ENCODE assay signal across 10 mouse cellular contexts in the genomic region with DNA sequence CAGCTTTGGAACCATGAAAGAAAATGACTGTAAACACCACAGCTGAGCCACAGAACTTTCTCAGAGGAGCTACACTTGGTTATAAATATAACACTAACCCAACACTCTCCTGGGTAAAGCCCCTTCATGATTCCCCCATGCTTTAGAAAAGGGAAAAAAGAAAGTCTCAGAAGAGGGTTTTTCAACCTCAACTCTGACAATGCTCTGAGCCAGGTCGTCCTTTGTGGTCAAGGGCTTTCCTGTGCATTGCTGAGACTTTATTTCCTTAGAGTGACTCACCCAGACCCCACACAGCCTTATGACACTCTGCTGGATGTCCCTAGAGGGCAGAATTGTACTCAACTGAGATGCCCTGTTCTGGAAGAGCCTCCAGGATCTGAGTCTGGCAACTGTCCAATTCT.
DNase-seq lines count a peak whose midpoint lies in the region; ATAC-seq lines count a peak whose summit lies in the region.
"Had no signal": no experiment of that assay in that cellular context is flagged by ENCODE, and none has a peak within 500 bp of the region (broad histone marks: within the 10 kb centered on the region; RNA-seq: fewer than 3 reads in every experiment).

No protein-coding gene starts in this region.

- H3K4me2 ChIP-seq in heart, embryonic 12.5 days, result no peak overlapping the region
- no peak overlapping the region for H3K4me2 ChIP-seq in forebrain, embryonic 15.5 days (replicated peaks)
- H3K4me2 ChIP-seq: liver, embryonic 13.5 days had no signal

- WGBS in heart, embryonic 12.5 days, result 28% methylated on average over 1 of the region's 1 CpGs
- 0% methylated on average over 1 of the region's 1 CpGs for WGBS in macrophage (ENCODE audit: missing documents)
- 54% methylated on average over 1 of the region's 1 CpGs for WGBS in limb, embryonic 10.5 days
- WGBS in forebrain, embryonic 15.5 days, result 31% methylated on average over 1 of the region's 1 CpGs

- H3K9ac ChIP-seq in heart, embryonic 12.5 days, result no peak overlapping the region
- no peak overlapping the region for H3K9ac ChIP-seq in forebrain, embryonic 15.5 days (replicated peaks)
- H3K9ac ChIP-seq: liver, embryonic 13.5 days had no signal

- H3K36me3 ChIP-seq in heart, embryonic 12.5 days, result no peaks in the 10 kb centered on the region
- no peaks in the 10 kb centered on the region for H3K36me3 ChIP-seq in macrophage (ENCODE audit: inconsistent target)
- no peaks in the 10 kb centered on the region for H3K36me3 ChIP-seq in limb, embryonic 10.5 days
- H3K36me3 ChIP-seq in forebrain, embryonic 15.5 days, result no peaks in the 10 kb centered on the region
- H3K36me3 ChIP-seq: liver, embryonic 13.5 days had no signal

- no peaks in the 10 kb centered on the region; the same call in 1 of the 2 replicates for H3K4me1 ChIP-seq in heart, embryonic 12.5 days (replicated peaks)
- no peaks in the 10 kb centered on the region for H3K4me1 ChIP-seq in limb, embryonic 10.5 days
- H3K4me1 ChIP-seq in forebrain, embryonic 15.5 days, result no peaks in the 10 kb centered on the region

- peak; percentile 83 for DNase-seq in heart, adult 11 months
- DNase-seq in 3134 (ENCODE audit: extremely low read depth, insufficient read length, low spot score) (peak; percentile 47), MN1 (ENCODE audit: low spot score) (peak; percentile 47)
- DNase-seq in cerebellum, postnatal 4 days (ENCODE audit: low spot score in 2 of 2), result no peak
- DNase-seq in limb, embryonic 10.5 days (ENCODE audit: low spot score), result no peak
- DNase-seq: cerebellum, adult 8-10 months; liver, embryonic 13.5 days had no signal

- no peak overlapping the region for H3K4me3 ChIP-seq in heart, embryonic 12.5 days
- no peak overlapping the region for H3K4me3 ChIP-seq in macrophage (ENCODE audit: inconsistent target)
- no peak overlapping the region for H3K4me3 ChIP-seq in limb, embryonic 10.5 days
- no peak overlapping the region for H3K4me3 ChIP-seq in forebrain, embryonic 15.5 days
- H3K4me3 ChIP-seq: liver, embryonic 13.5 days had no signal

- H3K27ac ChIP-seq in heart, embryonic 12.5 days (ENCODE audit: poor library complexity, severe bottlenecking), result no peak overlapping the region
- H3K27ac ChIP-seq in macrophage, result peak overlapping the region; percentile 37
- H3K27ac ChIP-seq in limb, embryonic 10.5 days, result no peak overlapping the region
- H3K27ac ChIP-seq in forebrain, embryonic 15.5 days (replicated peaks), result no peak overlapping the region
- H3K27ac ChIP-seq: liver, embryonic 13.5 days had no signal

- no peaks in the 10 kb centered on the region for H3K79me2 ChIP-seq in macrophage (ENCODE audit: inconsistent target)

- ATAC-seq in heart, embryonic 12.5 days (ENCODE audit: insufficient number of reproducible peaks, low FRiP score), result no peak
- ATAC-seq in forebrain, embryonic 15.5 days (replicated peaks), result no peak

- no peaks in the 10 kb centered on the region for H3K27me3 ChIP-seq in heart, embryonic 12.5 days (replicated peaks)
- H3K27me3 ChIP-seq in limb, embryonic 10.5 days (ENCODE audit: low read depth, poor library complexity, severe bottlenecking), result no peaks in the 10 kb centered on the region
- no peaks in the 10 kb centered on the region for H3K27me3 ChIP-seq in forebrain, embryonic 15.5 days
- H3K27me3 ChIP-seq: liver, embryonic 13.5 days had no signal

- no peaks in the 10 kb centered on the region for H3K9me3 ChIP-seq in heart, embryonic 12.5 days (replicated peaks)
- no peaks in the 10 kb centered on the region for H3K9me3 ChIP-seq in limb, embryonic 10.5 days (replicated peaks)
- H3K9me3 ChIP-seq in forebrain, embryonic 15.5 days, result no peaks in the 10 kb centered on the region
- H3K9me3 ChIP-seq: liver, embryonic 13.5 days had no signal

Comparison
In these comparisons a context has a peak if more than half of its experiments do, and no peak if none do; other contexts are left out.
1. DNase-seq: peak in heart, adult 11 months (single experiment), 3134 (single experiment) and MN1 (single experiment); none in cerebellum, postnatal 4 days (0 of 2) and limb, embryonic 10.5 days (single experiment).